ENCODE assay signal across 9 mouse cellular contexts in genomic region chr7:16465160-16465559, GRCm38 (mm10). TPM values are rescaled to one million over a fixed set of nuclear protein-coding genes. Genes with fewer than 3 reads are reported as not detected.
DNase-seq lines count a peak whose midpoint lies in the region; ATAC-seq and TF ChIP-seq lines count a peak whose summit lies in the region.
"Had no signal": no experiment of that assay in that cellular context is flagged by ENCODE, and none has a peak within 500 bp of the region (broad histone marks: within the 10 kb centered on the region; RNA-seq: fewer than 3 reads in every experiment).

No protein-coding gene starts in this region.

- no peak for ATAC-seq in forebrain, embryonic 13.5 days
- 0 out of 2 replicates have a peak, but pooled peaks have one; percentile 50 for ATAC-seq in cerebellum, adult (ENCODE audit: insufficient number of reproducible peaks, low FRiP score, low TSS enrichment)
- peak; percentile 39 for ATAC-seq in forebrain, embryonic 15.5 days (replicated peaks)
- peak; percentile 36 for ATAC-seq in hindbrain, postnatal 0 days
- ATAC-seq in midbrain, embryonic 11.5 days (ENCODE audit: low FRiP score): 0 out of 2 replicates have a peak, but pooled peaks have one; percentile 12

- intact Hi-C loops in left cerebral cortex, postnatal 25 days (cut with DNase I): loop anchor here (2.0 to 5.0 kb wide), 2 partner anchors 78 to 154 kb away; partner anchors contain the start of gene Sae1

- no peak overlapping the region for H3K27ac ChIP-seq in forebrain, embryonic 10.5 days
- no peak overlapping the region for H3K27ac ChIP-seq in forebrain, embryonic 13.5 days
- no peak overlapping the region for H3K27ac ChIP-seq in forebrain, embryonic 15.5 days (replicated peaks)
- no peak overlapping the region for H3K27ac ChIP-seq in hindbrain, postnatal 0 days
- H3K27ac ChIP-seq in midbrain, embryonic 11.5 days (ENCODE audit: low read depth, low read length): no peak overlapping the region
- H3K27ac ChIP-seq: lung, embryonic 15.5 days had no signal

- peaks cover 78% of the 10 kb centered on the region for H3K27me3 ChIP-seq in forebrain, embryonic 10.5 days (ENCODE audit: poor library complexity, severe bottlenecking)
- peaks cover 53% of the 10 kb centered on the region for H3K27me3 ChIP-seq in forebrain, embryonic 13.5 days
- peaks cover 24% of the 10 kb centered on the region; the same call in 1 of the 2 replicates for H3K27me3 ChIP-seq in forebrain, embryonic 15.5 days
- 0 out of 2 replicates have a peak, but pooled peaks cover 3% of the 10 kb centered on the region for H3K27me3 ChIP-seq in hindbrain, postnatal 0 days (ENCODE audit: insufficient read depth, low read length)
- no peaks in the 10 kb centered on the region; the same call in 1 of the 2 replicates for H3K27me3 ChIP-seq in midbrain, embryonic 11.5 days (ENCODE audit: control insufficient read depth, insufficient read depth, low read length)

- H3K36me3 ChIP-seq in forebrain, embryonic 10.5 days (replicated peaks): no peaks in the 10 kb centered on the region
- H3K36me3 ChIP-seq in forebrain, embryonic 13.5 days (ENCODE audit: poor library complexity, severe bottlenecking): no peaks in the 10 kb centered on the region
- H3K36me3 ChIP-seq in forebrain, embryonic 15.5 days: no peaks in the 10 kb centered on the region
- H3K36me3 ChIP-seq in hindbrain, postnatal 0 days (ENCODE audit: insufficient read depth, low read length): no peaks in the 10 kb centered on the region
- H3K36me3 ChIP-seq in midbrain, embryonic 11.5 days (ENCODE audit: control insufficient read depth, insufficient read depth, low read length): no peaks in the 10 kb centered on the region
- H3K36me3 ChIP-seq: lung, embryonic 15.5 days had no signal

- H3K9me3 ChIP-seq in forebrain, embryonic 10.5 days: peaks cover 2% of the 10 kb centered on the region; the same call in 1 of the 2 replicates
- no peaks in the 10 kb centered on the region for H3K9me3 ChIP-seq in forebrain, embryonic 13.5 days (replicated peaks)
- no peaks in the 10 kb centered on the region for H3K9me3 ChIP-seq in forebrain, embryonic 15.5 days
- H3K9me3 ChIP-seq in hindbrain, postnatal 0 days (ENCODE audit: low read length): no peaks in the 10 kb centered on the region
- H3K9me3 ChIP-seq in midbrain, embryonic 11.5 days (ENCODE audit: control insufficient read depth, low read length): no peaks in the 10 kb centered on the region
- H3K9me3 ChIP-seq: lung, embryonic 15.5 days had no signal

- H3K9ac ChIP-seq in forebrain, embryonic 13.5 days: no peak overlapping the region
- H3K9ac ChIP-seq in forebrain, embryonic 15.5 days (replicated peaks): no peak overlapping the region
- H3K9ac ChIP-seq in hindbrain, postnatal 0 days (replicated peaks; ENCODE audit: low read length): no peak overlapping the region
- no peak overlapping the region for H3K9ac ChIP-seq in midbrain, embryonic 11.5 days (ENCODE audit: low read length)
- H3K9ac ChIP-seq: lung, embryonic 15.5 days had no signal

- TF ChIP-seq CTCF in hindbrain, postnatal 0 days (IDR thresholded peaks at IDR 0.05; ENCODE audit: low read depth): peak; percentile 97

- no peak overlapping the region for H3K4me3 ChIP-seq in forebrain, embryonic 10.5 days
- H3K4me3 ChIP-seq in forebrain, embryonic 13.5 days: no peak overlapping the region
- H3K4me3 ChIP-seq in forebrain, embryonic 15.5 days: no peak overlapping the region
- H3K4me3 ChIP-seq in hindbrain, postnatal 0 days (ENCODE audit: low read length): no peak overlapping the region
- no peak overlapping the region for H3K4me3 ChIP-seq in midbrain, embryonic 11.5 days (ENCODE audit: low read depth, low read length)
- H3K4me3 ChIP-seq: lung, embryonic 15.5 days had no signal

- H3K4me2 ChIP-seq in forebrain, embryonic 13.5 days: no peak overlapping the region
- no peak overlapping the region for H3K4me2 ChIP-seq in forebrain, embryonic 15.5 days (replicated peaks)
- no peak overlapping the region for H3K4me2 ChIP-seq in hindbrain, postnatal 0 days (ENCODE audit: low read depth, low read length)
- no peak overlapping the region for H3K4me2 ChIP-seq in midbrain, embryonic 11.5 days
- H3K4me2 ChIP-seq: lung, embryonic 15.5 days had no signal

- DNase-seq in forebrain, embryonic 10.5 days (ENCODE audit: extremely low spot score, low spot score): peak; percentile 70
- peak; percentile 79 for DNase-seq in hindbrain, postnatal 0 days (ENCODE audit: low spot score)
- DNase-seq in left cerebral cortex, postnatal 25 days (ENCODE audit: low spot score in 2 of 2): peak; percentile 55 to 66
- peak; percentile 97 for DNase-seq in midbrain, embryonic 11.5 days (ENCODE audit: low spot score, missing footprints)
- DNase-seq in spleen, postnatal 10 days (ENCODE audit: low spot score in 2 of 2): peak; percentile 79 to 82

- H3K4me1 ChIP-seq in forebrain, embryonic 10.5 days: peaks cover 13% of the 10 kb centered on the region
- H3K4me1 ChIP-seq in forebrain, embryonic 13.5 days: peaks cover 15% of the 10 kb centered on the region
- H3K4me1 ChIP-seq in forebrain, embryonic 15.5 days: peaks cover 12% of the 10 kb centered on the region
- H3K4me1 ChIP-seq in hindbrain, postnatal 0 days (ENCODE audit: insufficient read depth, low read length): no peaks in the 10 kb centered on the region; the same call in 1 of the 2 replicates
- H3K4me1 ChIP-seq in midbrain, embryonic 11.5 days (ENCODE audit: control insufficient read depth, insufficient read depth, low read length): peaks cover 3% of the 10 kb centered on the region; the same call in 1 of the 2 replicates
- H3K4me1 ChIP-seq: lung, embryonic 15.5 days had no signal

- WGBS in forebrain, embryonic 10.5 days: 17% methylated on average over 8 of the region's 8 CpGs
- 6% methylated on average over 8 of the region's 8 CpGs for WGBS in forebrain, embryonic 13.5 days
- 12% methylated on average over 8 of the region's 8 CpGs for WGBS in forebrain, embryonic 15.5 days
- WGBS in hindbrain, postnatal 0 days: 11% methylated on average over 8 of the region's 8 CpGs
- 11% methylated on average over 8 of the region's 8 CpGs for WGBS in midbrain, embryonic 11.5 days

RNA-seq across cellular contexts. Expression of gene Npas1, which starts 12.4 kb away (rescaled TPM):
- polyA plus RNA-seq in forebrain, embryonic 10.5 days (2016; fragmentation: Nextera tagmentation; extraction: Ambion mirVana): 0.71 and 1.2 TPM in 2 replicates
- polyA plus RNA-seq in forebrain, embryonic 13.5 days (2015; fragmentation: Nextera tagmentation; extraction: Ambion mirVana): 2.1 and 3.4 TPM in 2 replicates
- 5.1 and 6.7 TPM in 2 replicates for polyA plus RNA-seq in forebrain, embryonic 15.5 days (2015; fragmentation: Nextera tagmentation; extraction: Ambion mirVana)
- 9.0 and 13.9 TPM in 2 replicates for total RNA-seq in hindbrain, postnatal 0 days (2014; rRNA removed)
- 7.6 and 7.9 TPM in 2 replicates for polyA plus RNA-seq in hindbrain, postnatal 0 days (2015; fragmentation: Nextera tagmentation; extraction: Ambion mirVana)
- total RNA-seq in left cerebral cortex, postnatal 25 days (2021): 10 to 100 TPM; 10.5 to 11.0 TPM
- 0.30 TPM in 2 replicates for polyA plus RNA-seq in midbrain, embryonic 11.5 days (2014; fragmentation: Nextera tagmentation; extraction: Ambion mirVana)

RNA-seq across cellular contexts. Expression of gene Tmem160, which starts 12.6 kb away (rescaled TPM):
- 64.4 and 68.5 TPM in 2 replicates for polyA plus RNA-seq in forebrain, embryonic 10.5 days (2016; fragmentation: Nextera tagmentation; extraction: Ambion mirVana)
- polyA plus RNA-seq in forebrain, embryonic 13.5 days (2015; fragmentation: Nextera tagmentation; extraction: Ambion mirVana): 55.7 and 56.4 TPM in 2 replicates
- 63.5 and 70.2 TPM in 2 replicates for polyA plus RNA-seq in forebrain, embryonic 15.5 days (2015; fragmentation: Nextera tagmentation; extraction: Ambion mirVana)
- 71.7 and 72.6 TPM in 2 replicates for total RNA-seq in hindbrain, postnatal 0 days (2014; rRNA removed)
- 102 and 114 TPM in 2 replicates for polyA plus RNA-seq in hindbrain, postnatal 0 days (2015; fragmentation: Nextera tagmentation; extraction: Ambion mirVana)
- total RNA-seq in left cerebral cortex, postnatal 25 days (2021): 10 to 100 TPM; 66.5 to 80.1 TPM
- 40.0 and 49.2 TPM in 2 replicates for polyA plus RNA-seq in midbrain, embryonic 11.5 days (2014; fragmentation: Nextera tagmentation; extraction: Ambion mirVana)
